Mouse (Mus musculus) hindbrain, postnatal 0 days (tissue): ENCODE data around the gene Cadm1. TPM values are rescaled to one million over a fixed set of nuclear protein-coding genes. Genes with fewer than 3 reads are reported as not detected.

ENCODE experiments used
- ATAC-seq: fragments of 200-750 bp; cut with Nextera tagmentation; 2 replicates; pipeline ENCODE4 v1.8.0; 2017; ENCODE audit warnings: mild to moderate bottlenecking, moderate TSS enrichment, moderate library complexity
- DNase-seq: peaks from one replicate; pipeline ENCODE4 v3.0.0-alpha.2; 2015; ENCODE audit warnings: low spot score
- H3K27ac ChIP-seq: fragments of 300-500 bp; sonication (generic); 2 replicates; pipeline ENCODE4 v1.5.1; 2014; ENCODE audit warnings: mild to moderate bottlenecking
- H3K27me3 ChIP-seq: fragments of 300-500 bp; sonication (generic); 2 replicates; pipeline ENCODE4 v1.6.1; 2014; ENCODE audit warnings: low read length, mixed read lengths; ENCODE audit not compliant: insufficient read depth
- H3K36me3 ChIP-seq: fragments of 300-500 bp; sonication (generic); 2 replicates; pipeline ENCODE4 v1.6.1; 2014; ENCODE audit warnings: low read length, mixed read lengths; ENCODE audit not compliant: insufficient read depth
- H3K4me1 ChIP-seq: fragments of 300-500 bp; sonication (generic); 2 replicates; pipeline ENCODE4 v1.6.1; 2014; ENCODE audit warnings: antibody characterized with exemption, low read length, mixed read lengths; ENCODE audit not compliant: insufficient read depth
- H3K4me2 ChIP-seq: fragments of 300-500 bp; sonication (generic); 2 replicates; pipeline ENCODE4 v1.6.1; 2014; ENCODE audit warnings: low read depth, mild to moderate bottlenecking, low read length, moderate library complexity, mixed read lengths
- H3K4me3 ChIP-seq: fragments of 300-500 bp; sonication (generic); 2 replicates; pipeline ENCODE4 v1.5.1; 2014; ENCODE audit warnings: low read length
- H3K9ac ChIP-seq: fragments of 300-500 bp; sonication (generic); replicated peaks from 2 replicates; pipeline ENCODE4 v1.6.1; 2014; ENCODE audit warnings: mild to moderate bottlenecking, low read length, moderate library complexity, mixed read lengths
- H3K9me3 ChIP-seq: fragments of 300-500 bp; sonication (generic); 2 replicates; pipeline ENCODE4 v1.6.1; 2016; ENCODE audit warnings: low read length, mixed read lengths
- CTCF ChIP-seq: IDR thresholded peaks from 2 replicates; pipeline ENCODE4 v1.5.1; 2016; ENCODE audit warnings: antibody characterized with exemption, control low read depth, low read depth
- WGBS: fragments of 180-500 bp; shearing (Covaris S2); extraction: QIAGEN DNeasy Blood & Tissue Kit; methylation state at CpG from one replicate; pipeline ENCODE4 v1.1.7; 2014; 5-methylcytosine and 5-hydroxymethylcytosine counted together
- polyA plus RNA-seq: library from polyadenylated mRNA; unstranded; fragments of >200 nt; fragmentation: Nextera tagmentation; extraction: Ambion mirVana; gene quantifications from 2 replicates; pipeline ENCODE4 v1.2.1, GENCODE M21; 2015
- total RNA-seq: library from RNA; depleted of rRNA; stranded (reverse); fragments of >200 nt; gene quantifications from 2 replicates; pipeline ENCODE4 v1.2.3, GENCODE M21; 2014

Cadm1 gene
- total and polyA plus RNA-seq, 2 experiments from 2014 or later: 115 to 203 TPM

- H3K4me2 ChIP-seq: no peak overlapping the region
- DNase-seq: no peak
Observed at GRCm38 (mm10) chr9:47706341-47706740, 176.4 kb downstream of the Cadm1 start.

GRCm38 (mm10) chr9:47707326-47707725 is 177.4 kb downstream of the Cadm1 start:
- ATAC-seq (no peak), DNase-seq (no peak)
- H3K9ac ChIP-seq: no peak overlapping the region
- no peaks in the 10 kb centered on the region for H3K9me3 ChIP-seq
- no peak overlapping the region for H3K4me2 ChIP-seq
- TF ChIP-seq CTCF: no peak
- no peaks in the 10 kb centered on the region for H3K36me3 ChIP-seq
- H3K27ac ChIP-seq: no peak overlapping the region
- no peaks in the 10 kb centered on the region for H3K4me1 ChIP-seq
- WGBS: 55% methylated on average over 6 of the region's 6 CpGs
- H3K27me3 ChIP-seq: no peaks in the 10 kb centered on the region
- H3K4me3 ChIP-seq: no peak overlapping the region

More at GRCm38 (mm10) chr9:47706341-47706740, 176.4 kb downstream of the Cadm1 start:
- no peak overlapping the region for H3K4me3 ChIP-seq
- no peak overlapping the region for H3K27ac ChIP-seq
- TF ChIP-seq CTCF: no peak
- no peak overlapping the region for H3K9ac ChIP-seq
- no peaks in the 10 kb centered on the region for H3K27me3 ChIP-seq
- ATAC-seq: no peak
- no peaks in the 10 kb centered on the region for H3K36me3 ChIP-seq
- no peaks in the 10 kb centered on the region for H3K4me1 ChIP-seq
- H3K9me3 ChIP-seq: no peaks in the 10 kb centered on the region
- 45% methylated on average over 9 of the region's 9 CpGs for WGBS

GRCm38 (mm10) chr9:47708299-47708698 is 178.3 kb downstream of the Cadm1 start:
- H3K27ac ChIP-seq: no peak overlapping the region
- WGBS: 22% methylated on average over 10 of the region's 10 CpGs
- H3K9me3 ChIP-seq: no peaks in the 10 kb centered on the region
- H3K4me1 ChIP-seq: no peaks in the 10 kb centered on the region
- H3K9ac ChIP-seq: no peak overlapping the region
- no peaks in the 10 kb centered on the region for H3K36me3 ChIP-seq
- peak; percentile 97 for TF ChIP-seq CTCF
- H3K4me2 ChIP-seq: no peak overlapping the region
- H3K27me3 ChIP-seq: no peaks in the 10 kb centered on the region
- DNase-seq: peak; percentile 94
- no peak overlapping the region for H3K4me3 ChIP-seq
- ATAC-seq: peak; percentile 73

GRCm38 (mm10) chr9:47710946-47711345 is 181.0 kb downstream of the Cadm1 start:
- no peak overlapping the region for H3K27ac ChIP-seq
- H3K9me3 ChIP-seq: no peaks in the 10 kb centered on the region

GRCm38 (mm10) chr9:47714541-47714940 is 184.6 kb downstream of the Cadm1 start:
- WGBS: 37% methylated on average over 2 of the region's 2 CpGs
- H3K27ac ChIP-seq: no peak overlapping the region

More at GRCm38 (mm10) chr9:47710946-47711345, 181.0 kb downstream of the Cadm1 start:
- Histone ChIP-seq H3K4me1 (no peaks in the 10 kb centered on the region), H3K27me3 (no peaks in the 10 kb centered on the region), H3K4me2 (no peak overlapping the region), H3K4me3 (no peak overlapping the region), H3K9ac (no peak overlapping the region), H3K36me3 (no peaks in the 10 kb centered on the region)
- TF ChIP-seq CTCF: no peak
- WGBS: 59% methylated on average over 8 of the region's 8 CpGs
- no peak for DNase-seq
- ATAC-seq: no peak

GRCm38 (mm10) chr9:47715415-47715814 is 185.4 kb downstream of the Cadm1 start:
- no peak overlapping the region for H3K4me3 ChIP-seq
- no peak overlapping the region for H3K4me2 ChIP-seq
- WGBS: 75% methylated on average over 3 of the region's 3 CpGs
- H3K4me1 ChIP-seq: no peaks in the 10 kb centered on the region
- no peak for TF ChIP-seq CTCF
- DNase-seq (no peak), ATAC-seq (no peak)
- no peaks in the 10 kb centered on the region for H3K27me3 ChIP-seq
- no peak overlapping the region for H3K27ac ChIP-seq
- H3K36me3 ChIP-seq: no peaks in the 10 kb centered on the region
- H3K9me3 ChIP-seq: no peaks in the 10 kb centered on the region
- H3K9ac ChIP-seq: no peak overlapping the region

More at GRCm38 (mm10) chr9:47714541-47714940, 184.6 kb downstream of the Cadm1 start:
- H3K9ac ChIP-seq: no peak overlapping the region
- H3K9me3 ChIP-seq: no peaks in the 10 kb centered on the region
- DNase-seq (no peak), ATAC-seq (no peak)
- H3K27me3 ChIP-seq: no peaks in the 10 kb centered on the region
- TF ChIP-seq CTCF: no peak
- H3K36me3 ChIP-seq: no peaks in the 10 kb centered on the region
- no peak overlapping the region for H3K4me2 ChIP-seq
- no peak overlapping the region for H3K4me3 ChIP-seq
- H3K4me1 ChIP-seq: no peaks in the 10 kb centered on the region

- TF ChIP-seq CTCF: 0 out of 2 replicates have a peak, but pooled peaks have one; percentile 15
- WGBS: 56% methylated on average over 16 of the region's 16 CpGs
- Histone ChIP-seq H3K4me3 (no peak overlapping the region), H3K27ac (no peak overlapping the region), H3K9ac (no peak overlapping the region), H3K4me2 (0 out of 2 replicates have a peak overlapping the region, but pooled peaks have one; percentile 5), H3K9me3 (no peaks in the 10 kb centered on the region), H3K36me3 (no peaks in the 10 kb centered on the region), H3K27me3 (no peaks in the 10 kb centered on the region), H3K4me1 (no peaks in the 10 kb centered on the region)
- peak; percentile 50 for DNase-seq
- ATAC-seq: no peak
Observed at GRCm38 (mm10) chr9:47716883-47717282, 186.9 kb downstream of the Cadm1 start.
